1 mouse cellular context compared by ENCODE assay signal in the genomic region with DNA sequence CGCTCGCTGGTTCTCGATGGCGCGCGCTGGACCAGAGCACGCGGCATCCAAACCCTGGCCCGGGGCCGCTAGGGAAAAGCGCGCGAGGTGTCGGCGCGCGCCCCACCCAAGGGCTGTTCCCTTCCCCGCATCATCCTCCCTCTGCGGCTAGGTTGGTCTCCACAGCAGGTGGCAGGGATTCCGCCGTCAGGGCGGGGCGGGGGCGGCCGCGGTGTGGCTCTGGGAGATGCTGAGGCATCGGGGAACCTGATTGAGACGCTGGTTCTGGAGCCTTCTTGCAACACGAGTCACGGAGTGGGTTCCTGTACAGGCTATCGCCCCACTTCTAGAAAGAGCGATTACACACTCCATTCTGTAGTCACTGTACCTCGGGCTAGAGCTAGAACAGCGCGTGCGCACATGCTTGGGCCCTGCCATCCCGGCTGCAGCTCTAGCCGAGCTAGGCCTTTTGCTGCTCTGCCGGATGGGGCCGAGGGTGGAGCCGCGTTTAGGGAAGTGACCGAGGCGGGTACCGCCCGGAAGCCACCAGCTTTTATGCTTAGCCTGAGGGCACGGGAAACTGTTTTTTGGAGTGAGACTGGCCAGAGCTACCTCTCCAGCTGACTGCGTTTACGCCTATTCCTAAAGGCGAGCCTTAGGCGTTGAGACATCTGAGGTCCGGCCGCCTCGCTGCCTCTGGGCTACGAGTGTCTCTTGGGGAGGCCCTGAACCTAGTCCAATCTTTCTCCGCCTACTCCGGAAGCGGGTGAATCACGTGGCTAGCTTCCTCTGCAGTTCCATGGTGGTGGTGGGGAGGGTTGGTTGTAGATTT.
TF ChIP-seq lines count a peak whose summit lies in the region.

No protein-coding gene starts in this region.

TF ChIP-seq in MEL, 35 proteins besides CTCF, POLR2A, EP300 and RAD21 (continued from another document):
- TF ChIP-seq TCF12 (IDR thresholded peaks at IDR 0.05; ENCODE audit: low read depth, low read length) (peak; percentile 35; the same call in 1 of the 2 replicates), SIN3A (IDR thresholded peaks at IDR 0.05; ENCODE audit: low read length) (peak; percentile 90), POLR2AphosphoS2 (IDR thresholded peaks at IDR 0.05; ENCODE audit: low read length) (peak; percentile 93), NELFE (IDR thresholded peaks at IDR 0.05; ENCODE audit: low read depth, low read length) (peak; percentile 80), MAX (IDR thresholded peaks at IDR 0.05; ENCODE audit: low read length) (peak; percentile 90)
